Mouse (Mus musculus) heart, postnatal 25 days (tissue): ENCODE results near the gene Hmbs. TPM values are rescaled to one million over a fixed set of nuclear protein-coding genes. Genes with fewer than 3 reads are reported as not detected.
"Not testable (repeated sequence)": the region's sequence is repeated elsewhere in the genome, so short reads cannot be mapped to it uniquely, and the experiment has no call there.

Source experiments
- DNase-seq: peaks from one replicate; pipeline ENCODE4 v3.0.0; 2022; ENCODE audit warnings: low spot score
- intact Hi-C: fragments of 180-260 bp; cut with DNase I; formaldehyde crosslinking; loops from one replicate; pipeline ENCODE4 v1.15.1; 2025
- total RNA-seq, 2 experiments: library from RNA; stranded (reverse); gene quantifications; 2 replicates each; pipeline ENCODE4 v1.2.3; 2021

The Hmbs gene
- total RNA-seq, 2 experiments from 2014 or later = 46.3 to 47.0 TPM

- DNase-seq = peak; percentile 78
- intact Hi-C loops = loop anchor here (2.0 kb wide), 1 partner anchor 22 kb away; the partner anchor contains the start of gene Hinfp
Observed at GRCm38 (mm10) chr9:44326371-44327063, 17.5 kb downstream of the Hmbs start.

GRCm38 (mm10) chr9:44325768-44326370 is 18.2 kb downstream of the Hmbs start, which contains the start of gene Dpagt1:
TSS of gene Dpagt1 (plus strand) at chr9:44326019.
- no peak for DNase-seq
- intact Hi-C loops = loop anchor here (2.0 kb wide), 1 partner anchor 21 kb away; the partner anchor contains the start of gene Hinfp

- intact Hi-C loops, DNase-seq: not testable (repeated sequence)
Observed at GRCm38 (mm10) chr9:44325032-44325767, 18.8 kb downstream of the Hmbs start.

- intact Hi-C loops = no loop called here
- DNase-seq = no peak
Observed at GRCm38 (mm10) chr9:44324147-44324546, 19.9 kb downstream of the Hmbs start.

- DNase-seq, intact Hi-C loops: not testable (repeated sequence)
Observed at GRCm38 (mm10) chr9:44323656-44324055, 20.4 kb downstream of the Hmbs start.

GRCm38 (mm10) chr9:44320799-44321133 is 23.3 kb downstream of the Hmbs start:
- no peak for DNase-seq

GRCm38 (mm10) chr9:44319887-44320798 is 23.9 kb downstream of the Hmbs start, which contains the start of gene C2cd2l:
TSS of gene C2cd2l (minus strand) at chr9:44320285.
- DNase-seq = peak; percentile 84
- intact Hi-C loops = no loop called here

More at GRCm38 (mm10) chr9:44320799-44321133, 23.3 kb downstream of the Hmbs start:
- intact Hi-C loops = no loop called here

- no peak for DNase-seq
- intact Hi-C loops = no loop called here
Observed at GRCm38 (mm10) chr9:44319105-44319886, 24.7 kb downstream of the Hmbs start.

GRCm38 (mm10) chr9:44318826-44319095 is 25.3 kb downstream of the Hmbs start:
- no peak for DNase-seq
- intact Hi-C loops = no loop called here

GRCm38 (mm10) chr9:44318076-44318825 is 25.8 kb downstream of the Hmbs start:
- intact Hi-C loops = no loop called here

GRCm38 (mm10) chr9:44317452-44317851 is 26.6 kb downstream of the Hmbs start:
- intact Hi-C loops = no loop called here
- DNase-seq = no peak

More at GRCm38 (mm10) chr9:44318076-44318825, 25.8 kb downstream of the Hmbs start:
- DNase-seq = no peak

- intact Hi-C loops = no loop called here
- no peak for DNase-seq
Observed at GRCm38 (mm10) chr9:44314910-44315309, 29.1 kb downstream of the Hmbs start.

- intact Hi-C loops = no loop called here
- DNase-seq = no peak
Observed at GRCm38 (mm10) chr9:44314257-44314547, 29.8 kb downstream of the Hmbs start.

GRCm38 (mm10) chr9:44313476-44314256 is 30.4 kb downstream of the Hmbs start:
- DNase-seq = no peak
- intact Hi-C loops = no loop called here

GRCm38 (mm10) chr9:44311136-44312134 is 32.6 kb downstream of the Hmbs start:
- intact Hi-C loops = no loop called here
- DNase-seq = peak; percentile 52

- DNase-seq = no peak
- intact Hi-C loops = no loop called here
Observed at GRCm38 (mm10) chr9:44310750-44311135, 33.3 kb downstream of the Hmbs start.

GRCm38 (mm10) chr9:44309756-44310155 is 34.3 kb downstream of the Hmbs start:
- DNase-seq = no peak
- intact Hi-C loops = no loop called here
